Mouse (Mus musculus) left cerebral cortex, postnatal 25 days (tissue): ENCODE measurements around the gene Lclat1. TPM values are rescaled to one million over a fixed set of nuclear protein-coding genes. Genes with fewer than 3 reads are reported as not detected.

Experiments
- DNase-seq, 2 experiments: peaks; one replicate each; pipeline ENCODE4 v3.0.0; 2022; ENCODE audit warnings: low spot score in 2 of 2, mixed read lengths in 1 of 2
- intact Hi-C: fragments of 180-260 bp; cut with DNase I; formaldehyde crosslinking; loops from one replicate; pipeline ENCODE4 v1.15.1; 2025
- total RNA-seq, 2 experiments: library from RNA; stranded (reverse); gene quantifications; 2 replicates each; pipeline ENCODE4 v1.2.3; 2021

The Lclat1 gene
- total RNA-seq, 2 experiments from 2014 or later, result 37.7 to 38.5 TPM

DNA sequence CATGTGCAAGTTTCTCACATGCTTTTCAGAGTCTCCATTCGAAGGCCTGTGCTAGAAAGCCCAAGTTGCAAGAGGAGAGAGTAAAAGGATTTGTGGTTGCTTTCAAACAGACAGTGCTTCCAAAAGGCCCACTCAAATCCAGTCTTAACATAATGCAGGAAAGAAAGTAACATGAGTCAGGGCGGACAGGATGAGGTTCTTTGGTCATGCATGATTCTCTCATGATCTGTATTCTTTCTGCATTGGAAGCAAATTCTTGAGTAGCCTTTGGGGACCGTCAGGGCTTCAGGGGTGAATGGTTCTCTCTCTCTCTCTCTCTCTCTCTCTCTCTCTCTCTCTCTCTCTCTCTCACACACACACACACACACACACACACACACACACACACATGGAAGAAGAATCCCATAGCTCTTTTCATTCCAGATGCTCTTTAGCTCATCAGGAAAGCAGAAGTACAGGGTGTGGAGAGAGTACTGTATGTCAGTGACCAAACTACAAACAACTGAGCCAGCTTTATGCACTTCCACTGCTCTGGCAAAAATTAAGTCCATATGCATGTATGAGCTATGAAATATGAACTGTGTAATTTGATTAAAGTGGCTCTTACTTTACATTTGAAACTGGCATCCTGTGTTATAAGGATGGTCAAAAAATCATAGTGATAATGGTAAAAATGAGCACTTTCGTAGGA lies 25.1 kb upstream of the Lclat1 start:
- DNase-seq, result no peak
- intact Hi-C loops, result no loop called here

DNA sequence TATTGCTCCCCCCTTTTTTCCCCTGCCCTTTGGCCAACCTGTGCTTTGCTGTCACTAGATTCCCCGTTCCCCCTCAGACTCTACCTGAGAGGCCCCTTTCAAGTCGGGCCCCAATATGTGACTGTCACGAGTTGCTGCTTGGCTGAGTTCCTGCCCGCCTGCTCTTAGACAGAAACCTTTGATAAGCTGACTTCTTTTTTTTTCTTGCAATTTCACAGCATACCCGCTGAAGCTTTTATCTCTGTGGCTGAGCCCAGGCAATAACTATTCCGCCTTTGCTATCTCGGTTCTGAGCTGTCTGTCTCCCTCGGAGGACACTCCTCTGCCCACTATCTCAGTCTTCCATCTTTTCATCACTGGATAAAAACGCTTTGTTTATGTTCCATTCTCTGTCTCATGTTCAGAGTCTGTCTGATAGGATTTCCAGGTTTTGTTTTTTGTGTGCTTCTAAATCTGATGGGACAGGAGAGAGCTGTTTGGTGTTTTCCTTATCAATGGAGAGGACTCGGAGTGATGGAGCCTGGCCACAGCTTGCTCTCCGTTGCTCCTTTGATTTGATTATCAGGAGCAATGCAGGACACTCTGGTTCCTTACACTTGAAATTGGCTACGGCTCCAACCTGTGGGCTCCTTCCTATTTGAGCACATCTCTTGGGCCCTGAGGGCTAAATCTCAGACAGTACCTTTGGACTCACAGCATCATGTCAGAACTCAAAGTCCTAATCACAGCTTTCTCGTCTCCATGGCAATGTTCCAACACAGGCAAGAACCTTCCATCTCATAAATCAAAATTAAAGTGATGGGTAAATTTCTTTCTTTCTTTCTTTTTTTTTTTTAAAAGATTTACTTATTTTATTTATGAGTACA lies 20.5 kb upstream of the Lclat1 start:
- intact Hi-C loops, result no loop called here
- DNase-seq, result no peak

DNA sequence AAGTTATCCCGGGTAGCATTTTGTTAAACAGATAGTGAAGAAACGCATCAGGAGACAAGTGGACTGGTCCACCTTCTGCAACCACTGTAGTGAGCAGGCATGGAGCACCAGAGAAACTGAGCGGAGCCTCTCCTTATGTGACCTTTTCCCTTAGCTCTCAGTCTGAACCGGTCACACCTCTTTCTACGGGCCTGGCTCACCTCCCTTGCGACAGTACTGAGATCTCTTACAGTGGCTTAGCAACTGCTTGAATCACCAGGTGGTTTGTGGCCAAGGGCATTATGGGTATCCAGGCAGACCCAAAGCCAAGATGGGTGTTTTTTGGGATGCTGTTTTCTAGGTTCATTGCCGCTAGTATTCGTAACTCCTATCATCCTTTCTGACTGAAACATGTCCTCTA lies 16.4 kb upstream of the Lclat1 start:
- no peak for DNase-seq
- intact Hi-C loops, result no loop called here

DNA sequence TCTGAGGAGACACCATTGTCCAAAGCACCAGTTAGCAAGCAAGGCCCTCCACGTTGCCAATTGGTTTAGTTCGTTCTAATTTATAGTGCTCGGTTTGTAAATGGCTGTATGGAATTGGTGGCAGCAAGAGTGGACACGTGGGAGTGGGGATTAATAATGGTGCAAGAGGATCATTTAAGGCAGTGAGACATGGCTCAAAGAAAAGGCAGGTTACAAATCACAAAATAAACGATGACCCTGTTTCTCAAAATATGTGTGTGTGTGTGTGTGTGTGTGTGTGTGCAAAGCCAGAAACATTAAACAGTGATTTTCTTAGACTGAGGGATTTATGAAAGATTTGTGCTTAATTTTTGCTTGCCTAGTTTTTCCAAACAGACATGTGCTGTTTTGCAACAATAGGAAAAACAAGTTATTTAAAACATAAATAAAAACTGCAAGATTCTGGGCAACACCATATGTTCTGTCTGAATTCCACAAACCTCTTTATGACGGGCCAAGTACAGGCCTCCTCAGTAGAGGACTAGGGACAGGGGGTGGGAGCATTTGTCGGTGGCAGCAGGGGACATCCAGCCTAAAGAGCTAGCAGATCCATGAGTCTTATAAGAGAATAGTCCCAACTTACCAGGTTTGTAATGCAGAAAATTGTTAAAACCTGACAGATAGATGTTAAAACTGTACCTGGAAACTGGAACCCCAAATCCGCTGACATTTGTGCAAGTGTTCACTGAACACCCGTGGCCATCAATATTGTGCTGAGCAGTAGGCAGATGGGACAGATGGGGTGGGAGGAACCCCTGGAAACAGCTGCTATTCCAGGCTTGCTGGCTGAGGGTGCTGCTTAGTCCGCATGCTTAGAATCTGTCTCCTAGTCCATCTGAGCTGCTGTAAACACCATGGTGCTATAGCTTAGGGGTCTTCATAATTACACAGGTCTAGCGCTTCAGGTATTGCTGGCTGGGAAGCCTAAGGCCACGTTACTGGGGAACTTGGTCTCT lies 15.4 kb upstream of the Lclat1 start:
- no peak for DNase-seq
- intact Hi-C loops, result no loop called here

DNA sequence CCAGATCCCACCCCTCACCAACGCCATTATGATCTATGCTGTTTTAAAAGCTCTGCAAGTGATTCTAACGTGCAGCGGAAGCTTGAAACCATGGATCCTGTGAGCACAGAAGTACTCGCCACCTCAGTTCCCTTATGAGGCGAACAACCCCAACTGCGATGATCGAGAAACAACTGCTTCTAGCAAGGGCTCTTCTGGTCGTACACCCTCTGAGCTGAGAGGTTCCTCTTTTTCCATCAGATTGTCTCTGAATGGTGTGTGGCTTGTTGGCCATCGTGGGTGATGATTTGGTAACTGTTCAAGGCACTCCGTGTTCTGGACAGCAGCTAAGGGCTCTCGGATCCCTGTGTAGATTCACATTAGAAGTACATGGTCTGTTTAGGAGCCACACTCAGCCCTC lies 12.7 kb upstream of the Lclat1 start:
- intact Hi-C loops, result no loop called here
- DNase-seq, result no peak

DNA sequence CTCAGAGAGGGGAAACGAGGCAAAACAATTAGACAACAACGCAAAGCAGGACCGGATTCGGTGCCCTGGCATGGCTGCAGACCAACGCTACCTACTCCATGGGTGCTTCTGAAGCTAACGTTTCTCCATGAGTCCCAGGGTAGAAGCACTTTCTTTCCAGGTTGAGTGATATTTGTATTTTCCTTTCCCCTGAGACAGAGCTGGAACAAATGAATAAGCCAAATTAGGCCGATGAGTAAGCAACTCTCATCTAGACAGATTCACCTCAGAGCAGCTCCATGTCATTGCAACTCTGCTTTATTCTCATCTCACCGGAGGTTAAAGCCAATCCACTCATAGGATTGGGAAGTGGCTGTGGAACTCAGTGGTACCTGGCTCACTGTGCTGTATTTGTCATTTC lies 12.2 kb upstream of the Lclat1 start:
- DNase-seq, result no peak
- intact Hi-C loops, result no loop called here

DNA sequence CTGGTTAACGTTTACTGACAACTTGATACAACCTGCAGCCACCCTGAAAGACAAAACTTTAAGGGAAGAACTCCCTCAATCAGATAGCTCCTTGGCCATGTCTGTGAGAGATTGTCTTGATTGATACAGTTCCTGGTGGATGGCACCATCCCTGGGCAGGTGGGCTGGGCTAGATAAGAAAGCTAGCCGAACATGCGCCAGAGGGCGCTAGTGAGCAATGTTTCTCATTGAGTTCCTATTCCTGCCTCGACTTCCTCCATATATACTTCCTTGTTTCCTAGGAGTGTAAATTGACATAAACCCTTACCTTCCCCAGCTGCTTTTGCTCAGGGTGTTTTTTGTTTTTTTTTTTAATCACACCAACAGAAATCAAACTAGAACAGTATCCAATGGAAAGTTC lies 11.3 kb upstream of the Lclat1 start:
- peak; percentile 30 to 33 for DNase-seq
- intact Hi-C loops, result loop anchor here (2.0 kb wide), 1 partner anchor 200 kb away; no protein-coding TSS in a partner anchor

DNA sequence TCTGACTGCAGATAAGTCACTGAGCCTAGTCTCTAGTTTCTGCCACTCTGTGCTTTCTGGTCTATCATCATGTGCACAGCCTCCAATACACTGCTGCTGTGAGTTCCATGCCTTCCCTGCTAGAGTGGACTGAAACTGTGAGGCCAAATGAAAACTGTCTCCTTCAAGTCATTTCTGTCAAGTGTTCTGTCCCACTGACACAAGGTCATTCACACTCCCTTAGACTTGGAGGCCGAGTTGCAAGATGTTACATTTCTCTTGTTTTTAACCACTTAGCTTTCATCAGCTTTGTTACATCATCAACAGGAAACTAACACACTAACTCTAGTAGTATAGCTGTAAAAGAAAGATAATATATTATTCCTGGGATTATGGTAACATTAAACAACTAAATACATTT lies 9.1 kb upstream of the Lclat1 start:
- DNase-seq, result no peak
- intact Hi-C loops, result no loop called here

DNA sequence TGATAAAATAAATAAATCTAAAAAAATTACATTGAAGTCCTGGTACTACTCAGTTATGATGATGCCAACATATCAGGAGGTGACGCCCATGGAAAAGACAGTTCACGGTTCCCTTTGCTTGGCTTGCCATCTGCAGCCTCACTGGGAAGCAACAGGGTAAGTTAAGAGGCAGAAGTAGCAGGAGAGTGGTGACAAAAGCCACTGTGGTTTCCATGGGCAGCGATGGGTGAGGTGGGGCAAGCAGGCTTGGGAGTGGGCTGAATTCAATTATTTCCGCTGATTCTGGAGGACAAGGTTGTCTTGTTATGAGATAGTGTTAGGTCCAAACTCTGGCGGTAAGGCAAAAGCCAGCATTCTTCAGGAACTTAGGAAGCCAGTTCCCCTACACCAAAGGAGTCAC lies 7.4 kb upstream of the Lclat1 start:
- intact Hi-C loops, result no loop called here

DNA sequence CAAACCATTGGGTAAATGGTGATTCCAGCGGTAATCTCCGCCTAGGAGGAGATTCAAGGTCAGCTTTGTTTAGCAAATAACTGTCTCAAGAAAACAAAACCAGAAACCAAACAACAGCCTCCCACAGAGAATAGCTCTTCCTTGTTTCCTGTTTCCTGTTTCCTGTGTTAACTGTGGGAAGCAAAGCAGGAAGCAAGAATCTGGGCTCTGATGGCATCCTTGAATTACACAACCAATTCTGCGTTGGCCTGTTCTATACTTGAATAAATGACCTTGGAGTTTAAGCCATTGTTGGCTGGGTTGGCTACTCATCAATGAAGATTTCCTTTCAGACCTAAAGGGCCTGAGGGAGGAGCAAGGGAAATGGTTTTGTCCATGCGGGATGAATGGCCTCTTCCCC lies 5.2 kb upstream of the Lclat1 start:
- intact Hi-C loops, result no loop called here
- DNase-seq, result no peak

More for the DNA sequence above, 7.4 kb upstream of the Lclat1 start:
- no peak for DNase-seq

DNA sequence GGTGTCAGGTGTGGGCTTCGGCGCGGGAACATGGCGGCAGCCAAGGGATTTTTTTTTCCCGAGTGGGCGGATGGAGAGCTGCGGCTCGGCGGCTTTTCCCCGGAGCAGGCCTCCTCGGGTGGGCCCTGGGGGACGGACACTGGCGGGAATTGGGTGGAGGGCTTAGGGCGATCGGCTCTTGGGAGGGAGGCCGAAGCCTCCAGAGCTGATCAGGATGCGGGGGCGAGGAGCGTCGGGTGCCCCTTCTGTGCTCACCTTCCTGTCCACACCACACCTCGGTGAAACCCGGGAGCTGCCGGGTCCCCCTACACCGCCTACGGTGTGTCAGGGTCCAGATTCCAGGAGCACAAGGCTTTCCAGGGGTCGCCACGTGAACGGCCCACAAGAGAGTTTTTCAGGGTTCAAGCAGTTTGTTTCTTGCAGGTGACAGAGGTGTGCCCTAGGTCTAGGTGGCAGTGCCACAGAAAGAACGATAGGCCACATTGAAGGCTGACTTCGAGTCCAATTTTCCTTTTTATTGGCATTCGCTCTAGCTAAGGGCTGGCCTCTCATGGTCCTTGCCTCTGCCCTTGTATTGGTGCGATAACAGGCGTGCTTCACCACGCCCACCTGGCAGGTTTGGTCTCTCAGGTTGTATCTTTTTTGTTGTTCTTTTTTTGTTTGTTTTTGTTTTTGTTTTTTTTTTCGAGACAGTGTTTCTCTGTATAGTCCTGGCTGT lies 544 bp downstream of the Lclat1 start:
- DNase-seq, result peak in 1 of 2 experiments; percentile 10
- intact Hi-C loops, result no loop called here

DNA sequence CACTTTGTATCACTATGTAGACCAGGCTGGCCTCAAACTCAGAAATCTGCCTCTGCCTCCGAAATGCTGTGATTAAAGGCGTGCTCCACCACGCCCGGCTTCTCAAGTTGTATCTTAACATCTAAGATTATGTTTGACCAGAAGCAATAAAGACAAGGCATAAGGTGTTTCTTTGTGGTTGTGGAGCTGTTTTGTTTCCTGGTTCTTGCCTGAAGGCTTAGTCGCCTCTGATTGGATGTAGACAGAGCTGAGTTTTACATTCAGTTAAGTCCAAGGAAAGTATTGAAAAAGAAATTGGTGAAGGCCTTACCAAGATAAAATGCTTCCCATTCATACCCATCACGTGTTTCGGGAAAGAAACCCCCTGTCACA lies 1.1 kb downstream of the Lclat1 start:
- no peak for DNase-seq
- intact Hi-C loops, result no loop called here

DNA sequence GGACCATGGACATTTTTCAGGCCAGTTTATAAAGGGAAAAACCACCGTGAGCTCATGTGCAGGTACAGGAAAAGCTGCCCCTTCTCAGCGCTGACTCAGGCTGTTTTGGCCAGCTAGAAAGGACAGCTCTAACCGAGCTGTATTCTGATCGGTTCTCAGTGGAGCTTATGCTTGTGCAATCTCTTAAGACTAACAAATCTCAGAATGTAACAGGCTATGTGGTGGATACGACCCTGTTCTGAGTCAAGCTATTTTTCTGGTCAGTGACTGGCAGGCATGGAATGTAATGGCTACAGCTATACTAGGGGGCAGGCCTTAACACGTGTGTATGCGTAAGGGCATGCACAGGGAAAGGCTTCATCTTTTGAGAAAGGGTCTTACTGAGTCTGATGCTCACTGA lies 4.3 kb downstream of the Lclat1 start:
- DNase-seq, result no peak
- intact Hi-C loops, result no loop called here

DNA sequence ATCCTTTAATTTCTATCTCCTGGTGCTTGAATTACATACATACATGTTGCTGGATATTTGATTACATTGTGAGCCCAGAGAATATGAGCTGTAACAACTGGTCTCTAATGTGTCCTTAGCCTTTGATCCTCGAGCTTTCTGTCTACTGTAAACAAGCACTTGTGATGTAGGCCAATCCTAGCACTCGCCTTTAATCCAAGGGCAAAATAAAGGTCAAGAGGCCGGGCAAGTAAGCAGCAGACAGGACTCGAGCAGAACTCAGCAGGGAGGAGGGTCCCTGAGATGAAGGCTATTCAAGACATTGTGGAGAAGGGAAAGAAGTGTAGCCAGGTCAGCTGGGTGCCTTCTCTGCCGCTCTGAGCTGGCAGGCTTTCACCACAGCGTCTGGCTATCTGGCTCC lies 4.8 kb downstream of the Lclat1 start:
- no peak for DNase-seq
- intact Hi-C loops, result no loop called here

DNA sequence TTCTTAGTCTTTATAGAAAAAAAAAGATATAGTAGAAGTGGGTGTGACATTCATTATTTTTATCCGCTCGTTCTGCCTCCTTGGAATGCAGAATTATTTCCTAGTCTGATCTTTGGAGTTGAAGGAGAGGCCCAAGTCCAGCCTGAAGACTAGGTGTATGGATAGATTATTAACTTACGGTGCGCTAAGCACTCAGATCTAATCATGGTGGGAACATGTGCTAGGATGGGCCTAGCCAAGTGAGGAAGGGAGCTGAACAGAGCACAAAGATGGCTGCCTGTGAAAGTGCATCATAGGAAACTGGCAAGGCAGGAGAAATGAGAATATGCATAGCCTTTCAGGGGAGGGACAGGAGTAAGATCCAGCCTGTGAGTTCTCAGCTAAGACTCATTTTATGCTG lies 5.4 kb downstream of the Lclat1 start:
- DNase-seq, result no peak
- intact Hi-C loops, result no loop called here

DNA sequence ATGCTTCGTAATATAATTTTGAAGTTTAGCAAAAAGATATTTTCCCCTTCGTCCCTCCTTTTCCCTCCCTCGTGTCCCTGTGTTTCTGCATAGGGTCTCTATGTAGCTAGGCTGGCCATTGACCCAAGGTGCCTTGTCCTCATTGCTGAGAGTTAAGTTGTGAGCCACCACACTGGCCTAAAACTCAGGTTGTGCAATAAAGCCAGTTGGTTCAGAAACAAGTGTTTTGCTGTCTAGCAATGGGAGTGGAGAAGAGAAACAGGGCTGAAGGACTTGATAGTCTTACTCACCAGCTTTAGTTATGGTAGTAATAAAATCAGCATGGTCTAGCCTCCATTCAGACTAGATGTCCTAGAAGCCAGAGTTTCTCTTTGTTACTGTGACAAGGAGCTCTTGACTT lies 10.3 kb downstream of the Lclat1 start:
- DNase-seq, result no peak

DNA sequence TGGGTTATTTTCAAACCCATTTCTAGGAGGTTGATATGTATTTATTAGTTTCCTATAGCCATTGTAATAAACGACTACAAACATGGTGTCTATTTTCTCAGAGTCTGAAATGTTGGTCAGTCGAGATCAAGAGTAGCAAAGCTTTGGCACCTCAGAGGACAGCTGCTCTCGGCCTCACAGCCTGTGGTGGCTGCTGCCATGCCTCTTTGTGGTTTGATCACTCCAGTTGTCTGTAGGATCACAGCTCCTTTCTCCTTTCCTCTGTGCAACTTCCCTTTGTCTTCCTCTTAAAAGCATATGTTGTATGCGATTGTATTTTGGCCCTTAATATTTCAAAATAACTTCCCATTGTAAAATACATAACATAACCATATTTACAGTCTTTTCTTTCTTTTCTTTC lies 10.9 kb downstream of the Lclat1 start:
- no peak for DNase-seq
- intact Hi-C loops, result no loop called here

More for the DNA sequence above, 10.3 kb downstream of the Lclat1 start:
- intact Hi-C loops, result no loop called here

DNA sequence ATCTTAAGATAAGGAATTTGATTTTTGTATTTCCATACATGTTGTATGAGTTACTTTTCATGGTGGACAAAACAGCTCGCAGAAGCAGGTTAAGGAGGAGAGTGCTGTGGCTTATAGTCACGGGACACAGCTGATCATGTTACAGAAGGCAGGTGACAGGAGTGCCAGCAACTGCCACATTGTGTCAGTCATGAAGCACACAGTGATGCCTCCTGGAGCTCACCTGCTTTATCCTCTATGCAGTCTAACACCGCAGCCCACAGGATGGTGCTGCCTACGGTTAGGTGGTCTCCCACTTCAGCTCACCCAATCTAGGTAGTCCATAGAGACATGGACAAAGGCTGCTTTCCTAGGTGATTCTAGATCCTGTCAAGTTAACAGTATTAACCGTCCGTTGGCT lies 11.4 kb downstream of the Lclat1 start:
- DNase-seq, result no peak
- intact Hi-C loops, result no loop called here

DNA sequence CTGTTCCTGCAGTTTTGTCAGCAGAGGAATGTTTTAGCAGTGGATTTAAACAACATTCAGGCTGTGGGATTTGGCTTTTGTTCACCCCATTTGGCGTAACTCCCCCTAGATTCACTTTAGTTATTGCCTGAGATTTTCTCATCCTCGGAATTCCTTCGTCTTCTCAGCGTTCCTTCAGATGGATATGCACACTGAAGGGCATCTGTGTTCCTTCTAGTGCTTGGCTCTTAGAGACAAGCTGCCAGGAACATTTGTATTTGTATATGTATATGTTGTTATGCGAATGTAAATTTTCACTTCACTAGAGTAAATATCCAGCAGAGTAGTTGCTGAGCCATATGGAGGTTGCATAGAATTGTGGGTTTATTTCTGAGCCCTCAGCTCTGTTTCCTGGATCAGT lies 12.8 kb downstream of the Lclat1 start:
- intact Hi-C loops, result no loop called here
- DNase-seq, result no peak
